Mouse (Mus musculus) limb, embryonic 10.5 days (tissue): Measurements from ENCODE around the gene Kcnq2. TPM values are rescaled to one million over a fixed set of nuclear protein-coding genes. Genes with fewer than 3 reads are reported as not detected.

Source experiments
- DNase-seq: peaks from one replicate; pipeline ENCODE4 v3.0.0-alpha.2; 2017; ENCODE audit warnings: low spot score
- H3K27ac ChIP-seq: fragments of 300-500 bp; sonication (generic); 2 replicates; pipeline ENCODE4 v1.5.1; 2016; ENCODE audit warnings: mild to moderate bottlenecking
- H3K27me3 ChIP-seq: fragments of 300-500 bp; sonication (generic); 2 replicates; pipeline ENCODE4 v1.6.1; 2016; ENCODE audit warnings: low read depth, mild to moderate bottlenecking; ENCODE audit not compliant: poor library complexity, severe bottlenecking
- H3K36me3 ChIP-seq: fragments of 300-500 bp; sonication (generic); 2 replicates; pipeline ENCODE4 v1.6.1; 2016; ENCODE audit warnings: mild to moderate bottlenecking, moderate library complexity
- H3K4me1 ChIP-seq: fragments of 300-500 bp; sonication (generic); 2 replicates; pipeline ENCODE4 v1.6.1; 2016
- H3K4me3 ChIP-seq: fragments of 300-500 bp; sonication (generic); 2 replicates; pipeline ENCODE4 v1.5.1; 2016; ENCODE audit warnings: mild to moderate bottlenecking, moderate library complexity
- H3K9me3 ChIP-seq: fragments of 300-500 bp; sonication (generic); replicated peaks from 2 replicates; pipeline ENCODE4 v1.6.1; 2016; ENCODE audit warnings: mild to moderate bottlenecking
- WGBS: fragments of 180-500 bp; shearing (Covaris S2); methylation state at CpG from one replicate; pipeline ENCODE4 v1.1.7; 2016; 5-methylcytosine and 5-hydroxymethylcytosine counted together
- polyA plus RNA-seq: library from polyadenylated mRNA; unstranded; fragments of >200 nt; fragmentation: Nextera tagmentation; extraction: Ambion mirVana; gene quantifications from 2 replicates; pipeline ENCODE4 v1.2.1, GENCODE M21; 2016

The Kcnq2 gene
- polyA plus RNA-seq, 1 experiment from 2014 or later, result 0.20 TPM

GRCm38 (mm10) chr2:181156248-181157121 is 21.4 kb upstream of the Kcnq2 start, which contains the start of gene Eef1a2:
Gene Eef1a2 (minus strand): TSS chr2:181157014.
- DNase-seq, result peak; percentile 40
- H3K27me3 ChIP-seq, result peaks cover 76% of the 10 kb centered on the region
- H3K36me3 ChIP-seq, result no peaks in the 10 kb centered on the region
- H3K4me3 ChIP-seq, result peak within 1 kb of the TSS; percentile 42
- H3K4me1 ChIP-seq, result peaks cover 18% of the 10 kb centered on the region
- H3K27ac ChIP-seq, result no peak within 1 kb of the TSS
- 4% methylated on average over 55 of the region's 55 CpGs for WGBS
- no peaks in the 10 kb centered on the region for H3K9me3 ChIP-seq

DNA sequence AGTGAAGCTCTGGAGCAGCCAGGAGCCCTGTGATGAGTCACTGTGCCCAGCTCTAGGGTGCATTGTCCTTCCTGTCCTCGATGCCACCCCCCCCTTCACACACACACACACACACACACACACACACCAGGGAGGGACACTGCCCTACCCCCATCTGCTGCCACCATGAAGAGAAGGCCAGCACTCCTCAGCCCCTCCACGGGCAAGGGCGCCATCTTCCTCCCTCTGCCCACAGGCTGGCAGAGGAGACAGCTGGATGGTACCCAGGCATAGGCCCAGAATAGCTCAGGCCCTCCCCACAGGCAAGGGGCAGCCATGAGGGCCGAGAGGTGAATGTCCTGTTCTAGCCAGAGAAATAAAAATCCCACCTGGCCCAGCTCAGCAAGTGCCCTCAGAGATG is 20.7 kb upstream of the Kcnq2 start:
- no peak overlapping the region for H3K4me3 ChIP-seq
- no peaks in the 10 kb centered on the region for H3K36me3 ChIP-seq

DNA sequence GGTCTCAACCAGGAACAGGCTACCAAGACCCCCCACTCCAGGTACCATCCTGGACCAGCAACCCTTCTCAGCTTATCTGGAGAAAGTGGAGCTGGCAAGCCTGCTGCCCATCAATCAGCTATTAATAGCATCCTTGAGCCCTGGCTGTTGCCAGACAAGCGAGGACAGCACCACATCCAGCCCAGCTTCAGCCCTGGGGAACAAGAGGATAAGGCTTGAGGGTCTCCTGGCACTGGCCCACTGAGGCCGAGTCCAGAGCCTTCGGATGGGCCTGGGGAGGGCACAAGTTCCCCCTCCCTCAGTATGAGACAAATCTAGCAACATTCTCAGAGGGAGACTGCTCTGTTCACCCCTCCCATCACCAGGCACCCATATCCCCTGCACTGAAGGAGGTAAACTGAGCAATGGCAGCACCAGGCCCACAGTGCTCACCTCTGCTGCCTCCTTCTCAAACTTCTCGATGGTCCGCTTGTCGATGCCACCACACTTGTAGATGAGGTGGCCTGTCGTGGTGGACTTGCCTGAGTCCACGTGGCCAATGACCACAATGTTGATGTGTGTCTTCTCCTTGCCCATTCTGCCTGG is 19.8 kb upstream of the Kcnq2 start:
- peaks cover 91% of the 10 kb centered on the region for H3K27me3 ChIP-seq
- 82% methylated on average over 8 of the region's 8 CpGs for WGBS

More for the DNA sequence above, 20.7 kb upstream of the Kcnq2 start:
- Histone ChIP-seq H3K4me1 (peaks cover 18% of the 10 kb centered on the region), H3K27ac (no peak overlapping the region), H3K9me3 (no peaks in the 10 kb centered on the region), H3K27me3 (peaks cover 83% of the 10 kb centered on the region)
- no peak for DNase-seq
- 71% methylated on average over 4 of the region's 4 CpGs for WGBS

DNA sequence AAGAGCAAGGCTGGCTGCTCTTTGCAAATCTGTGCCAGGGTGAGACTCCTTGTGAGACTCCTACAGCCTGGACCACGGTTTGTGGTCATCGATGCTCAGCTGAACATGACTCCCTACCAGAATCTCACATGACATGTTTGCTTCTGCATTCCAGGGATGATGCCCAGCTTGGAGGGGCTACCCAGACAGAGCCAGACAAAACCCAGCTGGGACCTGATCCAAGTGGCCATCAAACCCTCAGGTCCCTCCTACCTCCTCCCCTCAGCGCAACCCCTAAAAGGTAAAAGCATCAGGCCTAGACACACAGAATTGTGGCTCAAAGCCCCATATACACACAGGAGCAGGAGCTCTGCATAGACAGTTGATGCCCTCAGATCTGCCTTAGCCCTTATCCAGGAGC is 19.3 kb upstream of the Kcnq2 start:
- Histone ChIP-seq H3K36me3 (no peaks in the 10 kb centered on the region), H3K9me3 (no peaks in the 10 kb centered on the region), H3K4me3 (no peak overlapping the region), H3K4me1 (peaks cover 11% of the 10 kb centered on the region), H3K27me3 (peaks cover 91% of the 10 kb centered on the region), H3K27ac (no peak overlapping the region)
- WGBS, result 90% methylated on average over 3 of the region's 3 CpGs
- DNase-seq, result no peak

More for the DNA sequence above, 19.8 kb upstream of the Kcnq2 start:
- no peak for DNase-seq
- H3K4me1 ChIP-seq, result peaks cover 16% of the 10 kb centered on the region
- H3K36me3 ChIP-seq, result no peaks in the 10 kb centered on the region
- H3K27ac ChIP-seq, result no peak overlapping the region
- H3K4me3 ChIP-seq, result no peak overlapping the region
- H3K9me3 ChIP-seq, result no peaks in the 10 kb centered on the region

DNA sequence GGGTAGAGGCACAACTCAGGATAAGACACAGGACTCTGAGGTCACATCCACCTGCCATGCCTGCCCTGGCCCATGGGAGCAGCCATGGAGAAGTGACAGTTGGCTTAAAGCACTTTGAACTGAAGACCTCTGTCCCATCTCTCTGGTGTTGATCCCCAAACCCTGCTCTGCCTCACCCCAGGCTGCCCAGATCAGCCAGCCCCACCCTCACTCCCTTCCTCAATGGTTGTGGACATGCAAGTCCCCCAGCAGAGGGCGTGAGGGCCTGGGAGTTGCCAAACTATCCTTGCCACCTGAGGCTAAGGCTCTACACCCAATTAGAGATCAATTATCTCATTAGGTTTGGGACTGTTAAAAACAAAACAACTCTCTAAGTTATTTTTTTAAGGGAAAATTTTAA is 18.7 kb upstream of the Kcnq2 start:
- Histone ChIP-seq H3K4me1 (peaks cover 11% of the 10 kb centered on the region), H3K4me3 (no peak overlapping the region), H3K36me3 (no peaks in the 10 kb centered on the region), H3K27me3 (peaks cover 91% of the 10 kb centered on the region), H3K9me3 (no peaks in the 10 kb centered on the region), H3K27ac (no peak overlapping the region)
- 3% methylated on average over 1 of the region's 1 CpGs for WGBS
- DNase-seq, result no peak

DNA sequence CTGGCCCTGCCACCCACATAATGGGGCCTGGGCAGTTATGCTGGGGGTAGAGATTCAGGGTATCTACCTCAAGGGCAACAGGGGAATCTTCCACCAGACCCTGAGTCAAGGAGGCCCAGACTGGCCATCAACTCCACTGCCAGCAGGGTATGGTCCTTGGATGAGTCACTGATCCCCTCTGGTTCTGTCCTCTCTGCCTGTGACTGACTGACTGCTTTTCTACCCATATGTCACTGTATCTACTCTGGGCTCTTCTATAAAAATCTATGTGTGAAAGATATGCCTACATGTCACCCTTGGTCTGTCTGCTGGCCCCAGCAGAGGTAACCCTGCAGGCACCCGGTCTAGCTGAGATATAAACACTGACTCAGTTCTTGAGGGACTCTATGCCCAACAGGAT is 18.0 kb upstream of the Kcnq2 start:
- H3K9me3 ChIP-seq, result no peaks in the 10 kb centered on the region
- no peak for DNase-seq
- H3K4me1 ChIP-seq, result peaks cover 15% of the 10 kb centered on the region
- H3K36me3 ChIP-seq, result no peaks in the 10 kb centered on the region
- no peak overlapping the region for H3K4me3 ChIP-seq
- no peak overlapping the region for H3K27ac ChIP-seq
- WGBS, result 93% methylated on average over 1 of the region's 1 CpGs
- H3K27me3 ChIP-seq, result peaks cover 91% of the 10 kb centered on the region

GRCm38 (mm10) chr2:181152701-181153100 is 17.6 kb upstream of the Kcnq2 start:
- no peak for DNase-seq
- Histone ChIP-seq H3K4me3 (no peak overlapping the region), H3K27me3 (peaks cover 91% of the 10 kb centered on the region), H3K27ac (no peak overlapping the region), H3K36me3 (no peaks in the 10 kb centered on the region), H3K4me1 (peaks cover 19% of the 10 kb centered on the region), H3K9me3 (no peaks in the 10 kb centered on the region)
- 92% methylated on average over 17 of the region's 17 CpGs for WGBS

DNA sequence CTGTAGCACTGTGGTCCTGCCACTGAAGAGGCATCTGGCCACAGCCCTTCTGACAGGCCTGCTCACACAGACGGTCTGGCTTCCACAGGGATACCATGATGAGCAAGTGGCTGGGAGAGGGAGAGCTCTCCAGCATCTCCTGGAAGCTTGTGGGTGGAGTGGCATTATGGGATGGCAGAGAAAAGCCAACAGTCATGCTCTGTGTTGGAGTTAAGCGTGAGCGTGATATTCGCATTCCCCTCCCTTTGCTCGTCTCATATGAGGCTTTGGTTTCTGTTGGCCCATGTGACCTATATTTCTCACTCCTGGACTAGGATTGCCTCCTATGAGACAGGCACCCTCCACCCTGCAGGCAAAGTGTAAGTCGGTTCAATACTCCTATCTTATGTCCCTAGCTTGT is 15.2 kb upstream of the Kcnq2 start:
- Histone ChIP-seq H3K4me1 (peaks cover 16% of the 10 kb centered on the region), H3K27me3 (peaks cover 90% of the 10 kb centered on the region), H3K9me3 (no peaks in the 10 kb centered on the region), H3K36me3 (no peaks in the 10 kb centered on the region), H3K4me3 (no peak overlapping the region), H3K27ac (no peak overlapping the region)
- DNase-seq, result no peak
- WGBS, result 64% methylated on average over 6 of the region's 6 CpGs

DNA sequence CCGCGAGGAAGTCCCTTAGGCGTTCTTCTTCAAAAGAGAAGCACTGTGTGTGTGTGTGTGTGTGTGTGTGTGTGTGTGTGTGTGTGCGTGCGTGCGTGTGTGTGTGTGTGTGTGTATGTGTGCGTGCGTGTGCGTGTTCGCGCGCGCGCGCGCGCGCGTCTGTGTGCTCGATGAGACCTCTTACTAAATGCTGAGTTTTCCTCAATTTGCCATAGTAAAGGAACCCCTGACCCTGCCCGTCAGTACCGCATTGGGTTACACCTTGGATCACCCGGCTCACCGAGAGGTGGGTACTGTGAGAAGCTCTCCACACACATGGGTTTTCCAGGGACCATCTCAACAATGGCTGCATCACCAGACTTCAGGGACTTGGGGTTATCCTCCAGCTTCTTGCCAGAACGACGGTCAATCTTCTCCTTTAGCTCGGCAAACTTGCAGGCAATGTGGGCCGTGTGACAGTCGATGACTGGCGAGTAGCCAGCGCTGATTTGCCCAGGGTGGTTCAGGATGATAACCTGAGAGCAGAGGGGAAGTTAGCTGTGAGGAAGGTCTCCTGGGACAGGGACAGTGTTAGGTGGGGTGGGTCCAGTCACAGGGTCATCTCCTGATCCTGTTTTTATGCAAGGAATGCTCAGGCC is 13.3 kb upstream of the Kcnq2 start:
- H3K4me1 ChIP-seq, result peaks cover 16% of the 10 kb centered on the region
- peak; percentile 34 for DNase-seq
- H3K27me3 ChIP-seq, result peaks cover 88% of the 10 kb centered on the region
- H3K9me3 ChIP-seq, result no peaks in the 10 kb centered on the region
- 17% methylated on average over 31 of the region's 31 CpGs for WGBS
- peak overlapping the region; percentile 59 for H3K4me3 ChIP-seq
- no peaks in the 10 kb centered on the region for H3K36me3 ChIP-seq
- no peak overlapping the region for H3K27ac ChIP-seq

DNA sequence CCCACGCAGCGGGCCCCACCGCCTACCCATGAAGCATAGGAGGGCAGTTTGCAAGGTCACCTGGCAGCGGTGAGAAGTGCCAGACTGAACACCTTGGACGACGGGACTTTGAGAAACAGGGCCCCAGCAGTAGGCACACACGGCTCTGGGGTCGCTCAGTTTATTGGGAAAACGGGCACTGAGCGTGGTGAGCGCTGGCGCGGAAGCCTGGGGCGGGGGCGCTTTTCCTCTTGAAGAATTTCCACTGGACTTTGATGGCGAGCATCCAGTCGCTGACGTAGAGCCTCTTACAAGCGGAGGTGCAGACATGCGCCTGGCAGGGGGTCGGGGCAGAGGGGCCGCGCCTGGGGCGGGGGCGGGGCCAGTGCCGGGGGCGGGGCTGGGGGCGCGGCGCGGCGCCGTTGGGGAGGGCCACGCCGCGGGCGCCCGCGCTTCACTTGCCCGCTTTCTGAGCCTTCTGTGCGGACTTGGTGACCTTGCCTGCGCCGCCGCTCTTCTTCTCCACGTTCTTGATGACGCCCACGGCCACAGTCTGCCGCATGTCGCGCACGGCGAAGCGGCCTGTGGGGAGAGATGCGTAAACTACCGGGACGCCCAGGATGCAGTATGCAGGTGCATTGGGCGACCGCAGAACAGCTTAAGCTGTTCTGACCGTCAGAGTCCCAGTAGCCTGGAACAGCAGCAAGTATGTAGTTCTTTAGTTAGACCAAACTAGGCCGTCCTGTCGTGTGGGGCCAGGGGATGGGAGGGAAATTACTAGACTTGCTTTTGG is 12.6 kb upstream of the Kcnq2 start:
- Histone ChIP-seq H3K36me3 (no peaks in the 10 kb centered on the region), H3K4me1 (peaks cover 16% of the 10 kb centered on the region), H3K27me3 (peaks cover 86% of the 10 kb centered on the region), H3K9me3 (no peaks in the 10 kb centered on the region), H3K27ac (no peak overlapping the region), H3K4me3 (peak overlapping the region; percentile 59)
- under 1% methylated on average over 61 of the region's 61 CpGs for WGBS
- peak; percentile 48 for DNase-seq

GRCm38 (mm10) chr2:181146976-181147545 is 12.0 kb upstream of the Kcnq2 start:
- Histone ChIP-seq H3K9me3 (no peaks in the 10 kb centered on the region), H3K36me3 (no peaks in the 10 kb centered on the region), H3K4me3 (peak overlapping the region; percentile 59), H3K27ac (no peak overlapping the region), H3K27me3 (peaks cover 86% of the 10 kb centered on the region), H3K4me1 (peaks cover 16% of the 10 kb centered on the region)
- DNase-seq, result no peak
- WGBS, result 51% methylated on average over 4 of the region's 4 CpGs

GRCm38 (mm10) chr2:181144675-181145074 is 9.6 kb upstream of the Kcnq2 start:
- no peak for DNase-seq
- Histone ChIP-seq H3K4me3 (no peak overlapping the region), H3K27me3 (peaks cover 71% of the 10 kb centered on the region), H3K36me3 (no peaks in the 10 kb centered on the region), H3K27ac (no peak overlapping the region), H3K4me1 (peaks cover 16% of the 10 kb centered on the region), H3K9me3 (no peaks in the 10 kb centered on the region)
- 88% methylated on average over 2 of the region's 2 CpGs for WGBS
